Mouse (Mus musculus) MEL-GATA-1-ER (cell line): ENCODE data around the gene Ino80e.

ENCODE experiments used
- DNase-seq: peaks from one replicate; pipeline ENCODE4 v3.0.0-alpha.2; 2012; ENCODE audit warnings: low read depth; ENCODE audit errors: extremely low read depth

Gene Ino80e

GRCm38 (mm10) chr7:126816494-126816893 is 45.7 kb downstream of the Ino80e start:
- no peak for DNase-seq

GRCm38 (mm10) chr7:126815726-126816222 is 46.4 kb downstream of the Ino80e start:
- no peak for DNase-seq

DNA sequence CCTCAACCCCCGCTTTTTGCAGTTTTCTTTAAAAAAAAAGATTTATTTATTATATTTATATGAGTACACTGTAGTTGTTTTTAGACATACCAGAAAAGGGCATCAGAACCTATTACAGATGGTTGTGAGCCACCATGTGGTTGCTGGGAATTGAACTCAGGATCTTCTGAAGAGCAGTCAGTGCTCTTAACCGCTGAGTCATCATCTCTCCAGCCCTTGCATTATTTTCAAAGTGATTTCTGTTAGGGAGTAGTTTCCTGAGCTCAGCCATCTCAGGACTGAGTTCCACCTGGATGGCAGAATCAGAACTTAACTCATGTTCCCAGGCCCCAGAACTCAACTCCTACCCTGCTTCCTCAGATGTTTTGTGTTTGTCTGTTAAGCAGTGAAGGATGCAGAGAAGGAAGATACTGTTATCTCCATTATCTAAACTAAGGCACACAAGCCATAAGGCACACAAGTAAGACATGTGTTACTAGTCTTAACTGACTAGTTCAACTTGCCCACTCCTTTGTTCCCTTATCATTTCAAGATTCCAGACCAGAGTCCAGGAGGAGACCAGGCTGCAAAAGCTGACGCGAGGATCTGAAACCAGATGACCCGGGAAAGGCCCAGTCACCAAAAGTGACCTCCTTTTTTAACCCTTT is 52.3 kb downstream of the Ino80e start:
- no peak for DNase-seq

DNA sequence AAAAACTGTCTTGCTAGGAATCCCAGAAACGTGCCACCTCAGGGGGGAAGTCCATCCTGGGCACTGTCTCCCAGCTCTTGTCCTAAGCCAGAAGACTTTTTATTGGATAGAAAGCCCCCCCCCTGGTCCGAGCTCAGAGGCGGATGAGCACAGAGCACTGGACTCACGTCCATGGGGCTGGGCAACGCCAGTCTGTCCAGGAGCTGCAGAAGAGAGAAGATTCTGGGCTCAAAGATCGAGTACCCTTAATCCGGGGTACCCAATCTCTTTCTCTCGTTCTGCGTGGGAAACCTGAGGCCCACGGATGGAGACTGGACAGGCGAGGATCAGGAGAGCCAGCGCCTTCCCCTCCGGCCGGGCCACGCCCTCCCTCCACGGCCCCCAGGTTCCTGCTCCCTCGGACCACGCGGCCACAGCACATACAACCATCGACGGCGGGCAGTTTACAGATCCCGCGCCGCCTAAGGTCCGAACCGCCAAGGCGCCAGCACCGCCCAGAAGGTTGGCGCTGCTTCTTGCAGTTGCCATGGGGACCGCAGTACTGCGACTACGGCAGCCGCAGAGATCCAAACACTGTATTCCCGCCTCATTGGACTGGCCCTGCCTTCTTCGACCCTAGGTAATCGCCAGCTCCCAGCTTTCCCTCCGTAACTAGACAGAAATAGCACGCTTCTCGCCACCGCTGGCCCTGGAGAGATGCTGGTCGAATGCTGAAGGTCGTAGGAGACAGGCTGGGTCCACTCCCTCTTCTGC is 53.3 kb downstream of the Ino80e start:
- DNase-seq = no peak

DNA sequence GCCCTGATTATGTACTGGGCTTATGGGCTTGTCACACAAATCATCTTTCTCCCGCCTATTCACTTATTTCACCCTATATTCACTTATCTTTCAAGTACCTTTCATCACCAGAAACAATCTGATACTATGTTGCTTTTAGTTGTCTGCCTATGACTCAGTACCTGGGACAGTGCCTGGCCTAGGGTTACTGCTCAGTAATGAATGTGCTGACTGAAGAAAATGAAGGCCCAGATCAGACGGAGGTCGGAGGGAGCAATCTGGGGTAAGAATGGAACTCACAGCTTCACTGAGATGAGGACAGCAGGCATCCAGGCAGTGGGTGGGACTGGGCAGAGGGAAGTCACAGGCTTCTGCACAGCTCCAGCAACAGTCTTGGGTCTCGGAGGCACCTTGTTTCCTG is 54.8 kb downstream of the Ino80e start:
- no peak for DNase-seq

DNA sequence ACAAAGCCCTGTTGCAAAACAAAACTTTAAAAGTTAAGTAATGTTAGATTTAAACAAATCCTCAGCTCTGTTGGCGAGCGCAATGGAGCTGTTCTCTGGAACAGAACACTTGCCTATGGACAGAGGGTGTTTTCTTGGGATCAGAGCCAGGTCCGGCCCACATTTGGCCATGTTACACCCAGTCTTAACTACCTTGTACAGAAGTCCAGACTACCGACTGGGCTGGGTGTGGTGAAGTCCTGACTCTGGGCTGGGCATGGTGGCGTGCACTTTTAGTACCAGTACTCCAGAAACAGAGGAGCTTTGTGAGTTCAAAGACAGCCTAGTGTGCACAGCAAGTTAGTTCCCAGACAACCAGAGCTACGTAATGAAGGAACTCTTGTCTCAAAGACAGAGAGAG is 55.2 kb downstream of the Ino80e start:
- no peak for DNase-seq

GRCm38 (mm10) chr7:126803751-126804150 is 58.4 kb downstream of the Ino80e start:
- DNase-seq = no peak

- no peak for DNase-seq
These were observed 59.0 kb downstream of the Ino80e start for GRCm38 (mm10) chr7:126803181-126803580.

- DNase-seq = no peak
These were observed 59.9 kb downstream of the Ino80e start for GRCm38 (mm10) chr7:126802134-126802889.

DNA sequence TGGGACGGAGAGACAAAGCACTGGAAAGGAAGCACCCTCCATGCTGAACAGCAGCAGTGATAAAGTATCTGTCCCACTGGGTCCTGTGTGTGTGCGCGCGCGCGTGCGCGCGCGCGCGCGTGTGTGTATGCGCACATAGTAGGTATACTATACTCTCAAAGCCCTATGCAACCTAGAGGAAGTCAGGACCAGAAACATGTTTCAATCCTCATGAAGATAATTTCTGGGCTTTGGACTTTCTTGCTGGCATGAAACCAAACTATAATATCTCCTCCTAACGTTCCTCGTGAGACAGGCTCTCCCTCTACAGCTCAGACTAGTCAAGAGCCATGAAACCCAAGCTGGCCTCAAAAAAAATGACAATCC is 61.1 kb downstream of the Ino80e start:
- DNase-seq = no peak
